Mouse (Mus musculus) adrenal gland, adult 8-10 months (tissue): Measurements from ENCODE around the gene Zmiz2. TPM values are rescaled to one million over a fixed set of nuclear protein-coding genes. Genes with fewer than 3 reads are reported as not detected.
"Not testable (repeated sequence)": the region's sequence is repeated elsewhere in the genome, so short reads cannot be mapped to it uniquely, and the experiment has no call there.

Source experiments
- DNase-seq: peaks from one replicate; pipeline ENCODE4 v3.0.0; 2022
- total RNA-seq, 4 experiments: library from RNA; stranded (reverse); gene quantifications; 2 replicates each; pipeline ENCODE4 v1.2.4; 2022

The Zmiz2 gene
- total RNA-seq, 4 experiments from 2014 or later, result 51.9 to 66.8 (median 59.9) TPM

DNA sequence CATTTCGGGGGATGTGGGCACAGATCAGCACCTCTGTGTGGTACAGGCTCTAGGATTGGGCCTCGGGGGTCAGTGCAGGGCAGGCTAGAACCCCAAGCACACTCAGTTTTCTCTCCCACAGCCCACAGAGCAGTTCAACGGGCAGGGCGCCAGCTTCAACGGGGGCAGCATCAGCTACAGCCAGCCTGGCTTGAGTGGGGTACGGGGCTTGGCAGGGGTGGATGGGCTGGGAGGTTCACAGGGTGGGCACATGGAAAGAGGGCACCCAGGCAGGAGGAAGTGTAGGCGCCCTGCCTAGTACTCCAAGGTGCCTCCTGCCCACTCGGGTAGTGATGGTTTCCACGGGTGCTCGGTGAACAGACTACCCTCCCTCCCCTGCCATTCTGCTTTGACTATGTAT is 9.3 kb downstream of the Zmiz2 start:
- no peak for DNase-seq

DNA sequence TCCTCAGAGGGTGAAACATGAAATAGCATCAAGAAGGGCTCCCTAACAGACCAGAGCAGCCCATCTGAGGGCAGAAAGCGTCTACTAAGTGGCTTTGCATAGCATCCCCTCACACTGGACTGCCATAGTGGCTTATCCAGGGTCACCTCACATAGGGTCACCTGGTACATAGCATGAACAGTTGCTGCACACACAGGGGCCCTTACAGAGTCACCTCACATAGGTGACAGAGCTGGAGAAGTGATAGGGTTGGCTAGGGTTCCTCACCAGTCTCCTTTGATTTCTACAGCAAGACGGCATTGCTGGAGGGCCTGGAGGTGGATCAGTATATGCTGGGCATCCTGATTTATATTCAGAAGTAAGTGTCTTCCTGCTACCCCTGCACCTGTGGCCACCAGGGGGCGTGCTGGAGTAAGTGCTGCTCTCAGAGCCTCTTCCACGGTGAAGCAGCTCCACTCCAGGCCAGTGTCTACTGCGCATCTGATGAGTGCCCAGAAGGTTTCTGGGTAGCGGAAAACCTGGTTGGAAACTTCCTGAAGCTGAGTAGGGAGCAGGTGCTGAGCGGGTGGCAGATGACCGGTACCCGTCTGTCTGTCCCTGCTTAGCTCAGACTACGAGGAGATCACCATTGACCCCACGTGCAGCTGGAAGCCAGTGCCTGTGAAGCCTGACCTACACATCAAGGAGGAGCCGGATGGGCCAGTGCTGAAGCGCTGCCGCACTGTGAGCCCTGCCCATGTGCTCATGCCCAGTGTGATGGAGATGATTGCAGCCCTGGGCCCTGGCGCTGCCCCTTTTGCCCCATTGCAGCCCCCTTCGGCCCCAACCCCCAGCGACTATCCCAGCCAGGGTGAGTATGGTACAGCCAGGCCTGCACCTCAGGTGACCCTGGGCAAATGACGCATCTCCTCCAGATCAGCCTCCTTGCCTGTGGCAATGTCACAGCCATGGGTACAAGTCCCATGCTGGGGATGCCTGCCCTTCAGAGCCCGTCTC is 13.9 kb downstream of the Zmiz2 start:
- no peak for DNase-seq

- DNase-seq, result no peak
Observed at GRCm38 (mm10) chr11:6403830-6404405, 15.0 kb downstream of the Zmiz2 start.

GRCm38 (mm10) chr11:6404699-6405566 is 16.1 kb downstream of the Zmiz2 start:
- DNase-seq, result no peak

DNA sequence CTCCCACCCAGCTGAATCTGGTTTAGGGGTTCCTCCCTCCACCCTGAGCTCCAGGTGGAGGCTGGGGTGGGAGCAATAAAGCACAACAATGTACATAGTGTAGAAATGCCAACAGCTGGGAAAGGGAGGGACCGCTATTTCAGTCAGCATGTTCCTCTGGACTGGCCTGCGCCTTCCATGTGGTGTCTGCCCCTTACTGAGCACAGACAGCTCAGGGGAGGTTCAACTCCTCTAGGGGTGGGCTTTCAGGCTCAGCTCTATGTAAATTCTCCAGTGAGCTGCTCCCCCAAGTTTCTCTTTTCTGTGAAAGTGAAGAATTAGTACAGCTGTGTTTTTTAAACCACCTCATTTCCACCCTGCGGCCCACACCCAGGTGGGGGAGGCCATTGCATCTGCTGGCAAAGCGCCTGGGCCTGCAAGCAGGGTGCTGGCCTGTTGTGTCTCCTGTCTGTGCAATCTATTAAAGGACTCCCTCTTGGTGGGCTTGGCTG is 16.8 kb downstream of the Zmiz2 start:
- DNase-seq, result no peak

GRCm38 (mm10) chr11:6406251-6407161 is 17.6 kb downstream of the Zmiz2 start:
- DNase-seq, result peak; percentile 80

- DNase-seq, result no peak
Observed at GRCm38 (mm10) chr11:6407162-6407621, 18.3 kb downstream of the Zmiz2 start.

- no peak for DNase-seq
Observed at GRCm38 (mm10) chr11:6410050-6410602, 21.3 kb downstream of the Zmiz2 start.

GRCm38 (mm10) chr11:6410755-6411154 is 21.9 kb downstream of the Zmiz2 start:
- DNase-seq, result not testable (repeated sequence)

- DNase-seq, result peak; percentile 73
Observed at GRCm38 (mm10) chr11:6411684-6412083, 22.8 kb downstream of the Zmiz2 start.

DNA sequence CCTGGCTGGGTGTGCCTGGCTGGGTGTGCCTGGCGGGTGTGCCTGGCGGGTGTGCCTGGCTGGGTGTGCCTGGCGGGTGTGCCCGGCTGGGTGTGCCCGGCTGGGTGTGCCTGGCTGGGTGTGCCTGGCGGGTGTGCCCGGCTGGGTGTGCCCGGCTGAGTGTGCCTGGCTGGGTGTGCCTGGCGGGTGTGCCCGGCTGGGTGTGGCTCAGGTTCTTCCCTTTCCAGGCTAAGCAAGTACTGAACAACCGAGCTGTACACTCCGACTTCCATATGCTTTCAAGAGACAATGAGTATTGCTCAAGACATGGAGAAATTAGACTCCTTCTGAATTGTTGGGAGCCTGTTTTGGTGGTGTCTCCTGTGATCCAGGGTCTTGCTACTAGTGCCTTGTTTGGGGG is 24.4 kb downstream of the Zmiz2 start:
- no peak for DNase-seq

- DNase-seq, result no peak
Observed at GRCm38 (mm10) chr11:6414751-6415550, 26.1 kb downstream of the Zmiz2 start, which contains the start of gene Ppia. TSS of gene Ppia (plus strand) at chr11:6415443.

GRCm38 (mm10) chr11:6415551-6416404 is 26.9 kb downstream of the Zmiz2 start:
- peak; percentile 97 for DNase-seq

DNA sequence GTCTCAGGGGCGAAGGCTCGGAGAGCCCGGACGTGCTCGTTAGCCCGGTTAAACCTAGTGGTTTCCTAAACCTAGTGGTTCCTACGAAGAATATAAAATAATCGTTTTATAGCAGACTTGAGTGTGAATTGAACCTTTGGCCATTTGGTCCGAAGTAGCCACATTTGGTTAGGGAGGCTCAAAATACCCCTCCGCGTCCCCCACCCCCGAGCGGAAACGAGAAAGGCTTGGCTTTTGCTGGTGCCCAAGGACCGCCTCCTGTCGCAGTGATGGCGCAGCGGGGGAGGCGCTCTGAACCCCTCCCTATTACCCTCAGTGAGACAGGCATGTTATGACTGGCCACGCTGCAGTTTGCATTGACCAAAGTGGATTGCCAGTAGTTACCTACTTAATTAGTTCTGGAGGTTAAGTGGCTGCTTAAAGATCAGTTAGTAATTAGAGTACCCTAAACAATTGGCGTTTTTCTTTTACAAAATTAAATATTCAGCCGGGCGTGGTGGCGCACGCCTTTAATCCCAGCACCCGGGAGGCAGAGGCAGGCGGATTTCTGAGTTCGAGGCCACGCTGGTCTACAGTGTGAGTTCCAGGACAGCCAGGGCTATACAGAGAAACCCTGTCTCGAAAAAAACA is 27.6 kb downstream of the Zmiz2 start:
- peak; percentile 82 for DNase-seq

DNA sequence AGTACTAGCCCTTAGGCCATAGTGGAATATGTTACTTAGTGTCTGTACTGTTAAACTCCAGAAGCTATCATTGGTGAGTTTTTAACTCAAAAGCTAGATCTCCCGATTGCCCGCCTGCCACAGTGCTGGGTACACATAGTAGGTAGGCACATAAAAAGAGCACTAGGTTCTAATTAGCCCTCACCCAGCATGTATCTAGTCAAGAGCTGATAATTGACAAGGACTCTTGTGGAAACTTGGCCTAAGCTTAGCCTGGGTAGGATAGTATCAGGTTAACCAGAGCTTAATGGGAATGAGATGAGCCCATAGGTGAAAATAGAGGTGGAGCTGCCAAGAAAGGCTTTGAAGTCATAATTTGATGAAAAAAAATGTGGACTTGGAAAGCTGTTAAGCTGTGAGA is 28.2 kb downstream of the Zmiz2 start:
- DNase-seq, result no peak

DNA sequence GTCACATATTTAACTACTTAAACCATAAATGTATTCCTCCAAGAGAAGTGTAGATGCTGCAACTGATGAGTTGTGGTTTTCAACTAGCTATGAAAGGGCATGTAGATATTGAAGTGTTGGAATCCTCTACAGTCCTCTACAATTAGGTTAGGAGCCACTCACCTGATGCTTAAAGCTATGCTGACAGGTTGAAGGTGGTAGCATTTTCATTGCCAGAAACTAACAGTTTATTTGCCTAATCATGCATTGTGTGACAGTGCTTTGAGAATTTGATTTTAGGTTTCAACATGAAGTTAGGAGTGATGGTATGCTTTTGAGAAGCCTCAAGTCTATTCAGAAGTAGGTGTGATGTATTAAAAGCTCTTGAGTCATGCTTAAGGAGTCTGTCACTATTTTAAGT is 28.6 kb downstream of the Zmiz2 start:
- no peak for DNase-seq

GRCm38 (mm10) chr11:6418751-6419150 is 29.9 kb downstream of the Zmiz2 start:
- DNase-seq, result no peak

GRCm38 (mm10) chr11:6419156-6419555 is 30.3 kb downstream of the Zmiz2 start:
- DNase-seq, result not testable (repeated sequence)
